Comparison of ENCODE assay signal across 17 mouse cellular contexts in the genomic region with DNA sequence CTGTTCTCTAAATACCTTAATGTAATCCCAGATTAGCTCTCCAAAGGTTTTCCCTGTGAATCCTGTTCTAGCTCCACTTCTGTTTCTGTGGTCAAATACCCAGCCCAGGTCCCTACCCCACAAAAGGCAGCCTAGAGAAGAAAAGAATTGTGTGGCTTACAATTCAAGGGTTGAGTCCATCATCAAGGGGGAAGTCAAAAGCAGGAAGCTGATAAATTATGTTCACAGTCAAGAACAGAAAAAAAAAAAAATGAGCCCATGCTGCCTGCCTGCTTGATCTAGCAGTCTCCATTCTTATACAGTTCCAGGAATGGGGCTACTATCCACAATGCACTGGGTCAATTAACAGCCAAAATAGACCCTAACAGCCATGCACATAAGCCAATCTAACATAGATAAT.
"Had no signal": no experiment of that assay in that cellular context is flagged by ENCODE, and none has a peak within 500 bp of the region (broad histone marks: within the 10 kb centered on the region; RNA-seq: fewer than 3 reads in every experiment).

No protein-coding gene starts in this region.

- DNase-seq: left cerebral cortex, postnatal 4 days; liver; liver, embryonic 13.5 days; liver, postnatal 0 days; lung, adult 18-20 months; lung, adult 2 months; lung, embryonic 14.5 days; lung, postnatal 10 days; lung, postnatal 14 days; lung, postnatal 36 days; lung, postnatal 4 days; midbrain, embryonic 14.5 days had no signal

- ATAC-seq: liver, embryonic 12.5 days; liver, postnatal 0 days; lung, postnatal 0 days; midbrain, embryonic 13.5 days; midbrain, embryonic 15.5 days; midbrain, embryonic 16.5 days had no signal
